Mouse (Mus musculus) heart, adult 2 months (tissue): Measurements from ENCODE around the gene Hoxc6.

ENCODE experiments used
- CTCF ChIP-seq: fragments of 200-600 bp; IDR thresholded peaks from 2 replicates; pipeline ENCODE4 v1.8.1; 2022; ENCODE audit warnings: antibody characterized with exemption, mild to moderate bottlenecking, moderate library complexity
- EP300 ChIP-seq: fragments of 200-500 bp; IDR thresholded peaks from 2 replicates; pipeline ENCODE4 v1.6.1; 2011; ENCODE audit warnings: low read depth, low read length, control low read depth; ENCODE audit not compliant: insufficient read depth
- POLR2A ChIP-seq: fragments of 200-500 bp; IDR thresholded peaks from 2 replicates; pipeline ENCODE4 v1.6.1; 2011; ENCODE audit warnings: mild to moderate bottlenecking, low read depth, low read length, control low read depth; ENCODE audit not compliant: insufficient read depth

DNA sequence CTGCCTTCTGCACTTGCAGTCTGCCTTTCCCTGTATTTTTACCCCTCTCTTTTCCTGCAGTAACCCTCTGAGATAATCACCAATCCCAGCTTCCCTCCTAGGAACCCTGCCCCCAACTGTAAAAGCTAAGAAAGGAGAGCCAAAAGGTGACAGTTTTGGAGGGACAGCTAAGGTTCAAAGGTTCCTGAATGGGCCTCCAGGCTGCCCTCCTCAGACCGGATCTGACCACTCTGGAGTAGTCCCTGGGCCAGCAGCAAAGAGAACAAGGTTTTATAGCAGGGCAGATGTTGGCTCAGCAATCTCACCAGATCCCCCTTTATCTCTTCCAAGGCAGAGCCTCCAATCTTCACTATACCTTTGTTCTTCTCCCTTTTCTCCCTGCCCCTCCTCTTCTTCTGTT, 44.2 kb downstream of the Hoxc6 start:
- no peak for TF ChIP-seq CTCF
- TF ChIP-seq POLR2A: no peak
- no peak for TF ChIP-seq EP300
